Mouse (Mus musculus) heart, postnatal 36 days (tissue): ENCODE data around the gene Lin7a. TPM values are rescaled to one million over a fixed set of nuclear protein-coding genes. Genes with fewer than 3 reads are reported as not detected.

Source experiments
- DNase-seq, 2 experiments: peaks; one replicate each; pipeline ENCODE4 v3.0.0; 2021 to 2022
- intact Hi-C: fragments of 180-260 bp; cut with DNase I; formaldehyde crosslinking; loops from one replicate; pipeline ENCODE4 v1.15.1; 2025
- total RNA-seq, 2 experiments: library from RNA; stranded (reverse); gene quantifications; 2 replicates each; pipeline ENCODE4 v1.2.3; 2021

Gene Lin7a
- total RNA-seq = 1 to 10 TPM; 1.2 to 2.1 TPM

DNA sequence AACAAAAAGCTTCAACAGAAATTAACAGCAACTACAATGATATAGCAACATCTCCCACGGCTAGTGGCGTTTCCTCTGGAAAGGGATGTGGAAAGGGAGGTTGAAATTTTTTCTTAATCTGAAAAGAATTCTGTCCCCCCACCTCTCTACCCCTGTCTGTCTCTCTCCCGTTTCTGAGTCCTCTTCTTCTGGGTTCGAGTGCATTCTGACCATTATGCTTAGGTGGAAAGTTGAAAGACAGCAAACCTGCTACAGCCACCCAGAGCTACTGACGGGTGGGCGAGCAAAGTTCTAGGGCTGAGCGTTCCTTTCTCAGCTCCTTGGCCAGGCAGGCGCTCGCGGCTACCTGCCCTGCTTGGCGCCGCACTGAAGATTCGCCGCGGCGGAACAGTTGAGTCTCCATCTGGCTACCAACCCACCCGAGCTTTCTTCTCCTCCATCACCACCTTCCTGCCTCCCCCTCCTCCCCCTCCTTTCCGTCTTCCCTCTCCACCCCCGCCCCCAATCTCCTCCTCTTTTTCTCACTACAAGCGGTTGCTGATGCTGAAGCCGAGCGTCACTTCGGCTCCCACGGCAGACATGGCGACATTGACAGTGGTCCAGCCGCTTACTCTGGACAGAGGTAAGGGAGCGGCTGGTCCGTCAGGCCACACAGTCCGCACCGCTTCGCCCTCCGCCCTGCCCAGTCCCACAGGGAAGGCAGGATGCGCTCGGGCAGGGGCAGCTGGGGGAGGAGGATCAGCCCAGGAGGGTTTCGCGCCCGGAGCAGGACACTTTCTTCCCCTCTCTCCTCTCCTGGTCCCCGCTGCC lies at the start of gene Lin7a:
Gene Lin7a (plus strand): TSS at position 366 of the 810 bp plus-strand sequence.
- DNase-seq = peak in 1 of 2 experiments; percentile 6
- intact Hi-C loops = loop anchor here (1.0 to 10.0 kb wide), 3 partner anchors 68 to 337 kb away; no protein-coding TSS in a partner anchor

DNA sequence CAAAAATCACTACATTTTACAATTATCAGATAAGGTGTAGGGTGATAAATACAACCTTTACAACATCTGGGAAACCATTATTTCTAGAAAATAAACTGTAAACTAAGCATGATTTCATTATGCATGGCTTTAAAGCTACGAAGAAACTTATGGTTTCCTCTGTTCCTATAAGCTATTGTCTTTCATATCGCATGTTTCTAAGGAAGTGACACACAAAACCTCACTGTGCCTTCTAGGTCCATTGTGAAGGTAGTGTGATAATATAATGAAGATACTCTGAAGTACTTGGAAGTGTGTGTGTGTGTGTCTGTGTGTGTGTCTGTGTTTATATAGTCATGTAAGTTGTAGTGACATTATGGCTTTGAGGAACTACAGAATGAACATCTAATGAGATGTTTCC lies 49.8 kb upstream of the Lin7a start:
- intact Hi-C loops = no loop called here
- DNase-seq = no peak

DNA sequence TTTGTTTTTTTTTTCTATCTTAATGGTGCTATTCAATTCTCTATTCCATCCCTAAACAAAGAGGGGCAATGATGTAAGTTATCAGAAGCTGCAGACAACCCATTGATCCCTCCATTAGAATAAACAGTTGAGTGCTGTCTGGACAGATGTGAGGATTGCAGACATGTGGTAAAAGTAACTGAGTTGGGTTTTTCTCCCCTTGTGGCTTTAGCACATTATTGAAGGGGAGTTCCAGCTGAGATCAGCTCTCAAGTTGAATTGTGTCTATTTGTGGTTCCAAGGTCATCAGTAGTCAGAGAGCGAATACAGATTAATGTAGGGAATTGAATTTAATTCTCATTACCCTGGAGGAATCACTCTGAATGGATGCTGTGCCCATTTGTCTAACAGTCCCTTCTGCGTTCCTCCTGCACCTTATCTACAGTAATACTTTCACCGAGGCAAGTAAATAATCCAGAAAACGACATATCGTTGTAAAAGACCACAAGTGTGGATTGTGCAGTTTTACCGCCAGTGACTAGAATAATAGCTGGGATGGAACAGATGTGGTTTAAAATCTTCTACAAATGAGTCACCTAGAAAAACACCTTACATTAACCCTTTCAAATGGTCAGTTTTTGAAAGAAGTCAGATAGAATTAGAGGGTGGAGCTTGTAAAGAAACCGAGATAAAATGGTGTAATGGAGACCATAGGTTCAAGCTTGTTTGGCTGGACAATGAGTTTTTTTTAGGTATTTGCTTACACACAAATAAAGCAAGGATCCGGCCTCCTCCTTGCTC lies 48.9 kb upstream of the Lin7a start:
- DNase-seq = no peak
- intact Hi-C loops = no loop called here

DNA sequence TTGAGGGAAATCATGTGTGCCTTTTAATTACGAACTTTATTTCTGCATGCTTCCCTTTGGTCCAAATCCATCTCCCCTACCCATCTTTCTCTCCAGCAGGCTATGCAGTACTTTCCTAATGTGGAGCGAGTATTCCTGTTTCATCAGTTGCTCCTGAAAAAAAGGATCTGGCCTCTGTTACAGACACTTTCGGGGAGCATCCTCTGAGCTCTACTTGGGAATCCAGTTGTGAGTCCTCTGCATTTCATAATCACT lies 48.4 kb upstream of the Lin7a start:
- DNase-seq = no peak
- intact Hi-C loops = no loop called here

DNA sequence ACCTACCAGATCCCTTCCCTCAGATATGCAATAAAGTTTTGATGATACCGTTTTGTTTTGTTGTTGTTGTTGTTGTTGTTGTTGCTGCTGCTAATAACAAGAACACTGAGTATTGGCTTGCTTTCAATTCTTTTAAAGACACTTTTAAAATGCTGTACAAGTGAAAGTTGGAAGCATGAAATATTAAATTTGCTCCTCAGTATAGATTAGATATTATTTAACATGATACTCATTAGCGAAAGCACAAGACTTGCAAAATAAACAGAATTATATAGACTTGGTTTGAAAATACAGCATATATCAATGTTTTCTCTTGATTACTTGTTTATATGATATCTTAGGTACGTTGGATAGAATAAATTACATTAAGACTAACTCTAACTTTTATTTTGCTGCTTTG lies 47.7 kb upstream of the Lin7a start:
- intact Hi-C loops = no loop called here

DNA sequence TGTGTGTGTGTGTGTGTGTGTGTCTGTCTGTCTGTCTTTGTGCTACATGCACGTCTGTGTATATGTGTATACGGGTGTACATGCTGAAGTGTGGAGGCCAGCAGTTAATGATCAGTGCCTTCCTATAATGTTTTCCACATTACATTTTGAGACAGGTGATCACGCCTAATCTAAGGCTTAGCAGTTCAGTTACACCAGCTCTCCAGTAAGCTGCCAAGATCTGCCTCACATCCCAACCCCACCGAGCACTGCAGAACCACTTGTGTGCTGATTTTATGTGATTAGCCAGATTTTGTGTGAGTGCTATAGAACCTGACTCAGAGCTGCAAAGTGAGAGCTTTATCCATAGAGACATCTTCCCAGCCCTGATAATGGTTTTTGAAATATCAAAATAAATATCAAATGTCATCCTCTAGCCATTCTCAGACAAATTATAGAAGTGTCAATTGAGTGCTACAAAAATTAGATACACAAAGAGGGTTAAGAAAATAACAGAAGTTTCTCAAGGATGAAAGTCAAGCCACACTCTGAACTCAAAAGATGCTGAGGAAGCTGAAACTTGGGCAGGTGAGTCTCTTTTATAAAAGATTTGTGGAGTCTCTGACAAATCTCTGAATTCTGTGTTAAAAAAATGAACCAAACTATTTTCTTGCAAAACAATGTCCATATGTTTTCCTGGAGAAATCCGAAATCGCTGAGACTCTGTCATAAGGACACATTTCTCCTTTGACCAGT lies 46.7 kb upstream of the Lin7a start:
- no peak for DNase-seq
- intact Hi-C loops = no loop called here

More for the DNA sequence above, 47.7 kb upstream of the Lin7a start:
- DNase-seq = no peak

DNA sequence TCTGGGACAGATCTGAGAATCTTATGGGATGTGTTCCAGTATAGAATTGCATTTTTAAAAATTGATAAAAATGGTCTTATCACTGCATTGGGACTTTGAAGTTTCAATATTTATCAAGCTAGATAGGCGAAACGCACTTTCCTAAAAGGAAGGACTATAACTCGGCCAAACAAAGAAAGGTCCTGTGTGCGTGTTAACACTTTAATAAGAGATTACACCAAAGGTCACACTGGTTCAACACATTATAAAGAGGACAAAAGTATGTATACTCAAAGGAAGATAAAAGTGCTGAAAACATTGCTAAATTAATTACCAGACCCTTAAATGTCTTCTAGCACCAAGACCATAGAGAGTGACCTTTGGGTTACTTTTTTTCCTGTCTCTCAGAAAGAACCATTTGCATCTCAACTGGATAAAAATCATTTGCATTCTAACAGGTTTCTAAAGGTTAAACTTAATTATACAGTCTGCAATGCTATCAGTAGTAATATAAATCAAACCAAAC lies 46.1 kb upstream of the Lin7a start:
- intact Hi-C loops = no loop called here
- DNase-seq = no peak

DNA sequence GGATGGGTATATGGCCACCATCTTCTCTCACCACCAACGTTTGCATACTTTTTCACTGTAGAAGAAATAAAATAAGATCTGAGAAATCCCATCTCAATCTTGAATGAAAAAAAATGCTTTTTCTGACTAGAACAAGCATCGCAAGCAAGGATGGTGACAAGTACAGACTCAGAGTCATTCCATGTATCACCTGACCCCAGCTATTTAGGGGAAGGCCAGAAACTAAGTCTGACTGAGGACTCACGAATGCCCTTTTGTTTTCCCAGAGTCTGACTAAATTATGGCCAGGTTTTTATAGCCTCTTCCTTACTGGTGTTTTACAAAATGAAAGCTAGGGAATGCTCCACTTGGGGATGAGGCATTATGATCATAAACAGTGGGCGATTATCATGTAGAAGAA lies 45.6 kb upstream of the Lin7a start:
- no peak for DNase-seq
- intact Hi-C loops = no loop called here

DNA sequence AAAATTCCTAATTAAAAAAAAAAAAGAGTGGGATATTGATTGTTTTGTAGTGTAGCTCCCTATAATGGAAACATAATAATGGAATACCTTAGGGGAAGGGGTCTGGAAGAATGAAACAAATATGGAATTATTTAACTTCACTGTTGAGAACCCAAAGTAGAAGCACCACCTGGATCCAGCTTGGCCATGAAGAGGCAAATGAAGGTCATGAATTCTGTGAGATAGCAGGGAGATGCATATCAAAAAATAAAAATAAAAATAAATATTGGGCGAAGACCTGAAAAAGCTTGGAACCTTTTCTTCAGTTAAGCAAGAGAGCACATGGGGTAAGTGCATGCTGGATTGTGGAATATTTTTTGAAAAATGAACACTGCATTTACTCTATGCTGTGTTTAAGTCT lies 43.6 kb upstream of the Lin7a start:
- intact Hi-C loops = no loop called here
- DNase-seq = no peak

DNA sequence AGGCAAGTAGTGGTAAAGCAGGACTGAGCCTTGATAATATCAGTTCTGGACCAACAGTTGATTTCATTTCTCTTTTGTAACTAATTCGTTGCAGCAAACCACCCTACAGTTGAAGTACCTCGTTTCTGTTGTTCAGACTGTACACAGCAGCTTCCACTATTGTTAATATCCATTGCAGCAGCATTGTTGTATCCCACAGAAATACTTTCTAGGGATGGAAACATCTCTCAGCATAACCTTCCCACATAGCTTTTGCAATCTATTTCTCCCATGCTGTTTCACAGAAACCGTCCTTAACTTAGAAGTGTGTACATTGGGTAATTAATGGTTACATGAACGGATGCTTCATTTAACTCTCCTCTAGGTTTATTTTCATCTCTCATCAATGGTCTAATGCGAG lies 42.7 kb upstream of the Lin7a start:
- no peak for DNase-seq
- intact Hi-C loops = no loop called here

DNA sequence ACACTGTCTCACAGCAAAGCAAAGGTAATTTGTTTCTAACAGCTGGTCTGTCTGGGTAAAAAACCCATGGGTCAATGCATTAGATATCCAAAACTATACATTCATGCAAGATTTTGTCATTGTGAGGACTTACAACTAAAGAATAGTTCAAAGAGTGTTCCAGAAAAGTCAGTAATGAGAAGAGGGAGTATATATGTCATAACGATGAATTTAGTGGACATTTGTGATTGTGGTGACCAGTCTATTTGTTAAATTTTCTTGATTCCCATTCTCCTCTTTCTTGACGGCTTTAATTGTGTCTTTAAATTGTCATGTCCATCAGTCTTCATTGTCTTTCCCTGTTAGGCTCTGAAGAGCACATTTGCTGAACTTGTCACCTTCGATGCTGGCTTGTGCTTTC lies 42.1 kb upstream of the Lin7a start:
- no peak for DNase-seq
- intact Hi-C loops = no loop called here

DNA sequence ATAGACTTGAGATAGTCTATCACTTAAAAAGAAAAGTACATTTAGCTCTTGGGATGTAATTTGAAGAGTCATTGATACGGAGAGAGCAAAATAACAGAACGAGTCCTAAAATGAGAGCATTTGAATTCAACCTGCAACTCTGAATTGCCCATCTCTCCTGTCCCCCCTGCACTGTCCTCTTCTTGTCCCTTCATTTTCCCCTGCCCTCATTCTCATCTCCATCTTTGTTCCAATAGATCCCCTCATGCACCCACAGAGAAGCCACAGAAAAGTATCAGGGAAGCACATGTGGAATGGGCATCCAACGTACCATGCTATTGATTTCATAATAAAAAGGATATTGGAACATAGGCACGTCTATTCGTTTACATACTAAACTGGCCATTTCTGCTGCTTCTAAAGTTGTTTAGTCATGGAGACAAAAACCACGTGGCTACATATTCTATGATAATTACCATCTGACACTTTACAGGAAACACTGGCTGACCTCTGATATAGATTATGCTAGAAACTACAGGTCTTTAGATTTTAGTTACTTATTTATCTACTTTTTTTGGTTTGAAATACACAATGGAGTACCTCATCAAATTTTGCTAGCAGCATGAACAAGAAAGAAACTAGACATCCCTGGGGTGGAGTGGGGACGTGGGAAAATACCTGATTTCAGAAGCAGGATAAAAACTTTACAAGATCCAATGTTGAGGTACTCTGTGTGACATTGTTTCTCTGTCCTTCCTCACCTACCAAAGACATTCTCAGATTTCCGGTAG lies 41.2 kb upstream of the Lin7a start:
- DNase-seq = no peak
- intact Hi-C loops = no loop called here

DNA sequence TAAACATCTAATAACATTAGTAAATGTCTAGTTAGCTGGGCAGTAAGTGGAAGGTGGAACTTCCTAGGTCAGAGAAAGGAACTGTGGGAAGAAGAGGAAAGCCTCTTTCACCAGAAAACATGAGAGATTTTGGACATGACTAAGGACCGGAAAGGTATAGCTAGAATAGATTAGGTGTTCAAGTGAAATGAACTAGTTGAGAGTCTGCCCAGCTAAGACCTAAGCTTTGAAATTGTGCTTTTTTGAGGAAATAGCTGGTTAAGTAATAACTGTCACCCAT lies 40.7 kb upstream of the Lin7a start:
- intact Hi-C loops = no loop called here

DNA sequence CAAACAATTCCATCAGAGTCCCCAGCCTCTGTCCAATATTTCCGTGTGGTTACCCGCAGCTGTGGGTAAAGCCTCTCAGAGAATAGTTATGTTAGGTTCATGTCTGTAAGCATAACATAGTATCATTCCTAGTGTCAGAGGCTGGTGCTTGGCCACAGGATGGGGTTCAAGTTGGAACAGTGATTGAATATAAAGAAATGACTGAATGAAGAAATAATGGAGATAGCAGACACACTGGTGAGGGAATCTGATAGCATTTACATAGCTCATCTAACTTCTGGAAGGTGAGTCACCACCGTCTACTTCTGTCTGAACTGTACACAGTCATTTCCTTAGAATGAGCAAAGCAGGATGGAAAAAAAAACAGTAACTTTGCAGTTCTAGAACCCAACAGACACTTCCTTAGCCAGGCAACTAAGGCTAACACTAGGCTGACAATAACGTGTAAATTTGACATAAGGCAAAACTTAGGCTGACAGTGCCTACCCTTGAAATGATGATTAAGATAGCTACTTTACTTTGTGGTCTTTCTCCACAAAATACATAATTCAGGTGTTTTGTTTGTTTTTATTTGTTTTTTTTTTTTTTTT lies 40.0 kb upstream of the Lin7a start:
- intact Hi-C loops = no loop called here
- no peak for DNase-seq

More for the DNA sequence above, 40.7 kb upstream of the Lin7a start:
- DNase-seq = no peak

DNA sequence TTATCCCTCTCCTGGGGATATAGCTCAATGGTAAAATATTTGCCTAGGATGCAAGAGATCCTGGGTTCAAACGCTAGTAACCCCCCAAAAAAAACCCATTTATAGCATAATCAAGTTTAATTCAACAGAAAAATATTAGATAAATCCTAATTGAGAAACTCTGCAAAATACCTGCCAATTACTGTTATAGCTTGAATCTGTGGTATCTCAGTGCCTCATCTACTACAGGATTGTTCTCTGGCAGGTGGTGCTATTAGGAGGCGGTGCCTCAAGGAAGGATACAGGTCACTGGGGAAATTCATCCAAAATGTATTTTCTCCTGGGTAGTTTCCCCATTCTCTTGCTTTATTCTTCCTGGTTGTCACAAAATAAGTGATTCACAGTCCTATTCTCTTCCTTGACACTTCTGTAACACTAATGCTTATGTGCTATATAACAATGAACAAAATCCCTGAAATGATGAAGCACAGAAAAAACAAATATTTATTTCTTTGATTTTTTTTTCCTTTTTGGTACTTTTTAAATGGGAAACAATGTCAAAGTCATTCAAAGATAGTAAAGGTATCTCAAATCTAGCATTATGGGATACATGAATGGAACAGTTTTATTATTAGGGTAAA lies 38.9 kb upstream of the Lin7a start:
- intact Hi-C loops = no loop called here
- DNase-seq = no peak

DNA sequence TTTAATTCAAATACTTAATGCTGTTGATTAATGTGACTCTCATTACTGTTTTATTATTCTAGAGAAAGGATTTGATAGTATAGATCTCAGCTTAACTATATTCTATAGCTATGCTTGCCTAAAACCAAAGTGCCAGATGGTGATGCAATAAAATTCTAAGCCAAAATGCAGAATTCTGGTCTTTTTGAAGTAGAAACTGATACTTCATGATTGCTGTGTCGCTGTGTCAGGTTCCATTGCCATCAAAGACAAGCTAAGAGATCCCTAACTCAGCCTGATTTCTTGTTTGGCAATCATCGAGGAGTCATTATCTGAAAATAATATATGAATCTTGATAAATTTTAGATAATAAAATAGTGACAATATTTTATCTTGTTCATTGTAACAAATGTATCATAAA lies 38.3 kb upstream of the Lin7a start:
- no peak for DNase-seq
- intact Hi-C loops = no loop called here

DNA sequence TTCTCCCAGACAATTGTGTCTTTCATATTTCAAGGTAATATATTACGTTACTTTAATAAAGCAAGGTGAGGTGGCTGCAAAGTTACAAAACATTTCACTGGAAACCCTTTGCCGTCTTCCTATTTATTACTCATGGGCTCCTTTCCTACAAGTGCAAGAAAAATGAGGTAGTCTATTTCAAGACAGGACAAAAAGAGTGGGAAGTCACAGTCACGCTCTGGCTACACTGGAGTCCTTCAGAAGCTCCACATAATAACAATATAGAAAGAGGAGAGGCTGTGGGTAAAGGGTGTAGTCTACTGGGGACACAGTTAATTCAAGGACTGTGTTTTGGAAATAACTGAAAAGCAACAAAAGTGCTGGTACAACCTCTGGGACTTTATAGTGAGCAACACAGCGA lies 37.7 kb upstream of the Lin7a start:
- DNase-seq = no peak
- intact Hi-C loops = no loop called here

DNA sequence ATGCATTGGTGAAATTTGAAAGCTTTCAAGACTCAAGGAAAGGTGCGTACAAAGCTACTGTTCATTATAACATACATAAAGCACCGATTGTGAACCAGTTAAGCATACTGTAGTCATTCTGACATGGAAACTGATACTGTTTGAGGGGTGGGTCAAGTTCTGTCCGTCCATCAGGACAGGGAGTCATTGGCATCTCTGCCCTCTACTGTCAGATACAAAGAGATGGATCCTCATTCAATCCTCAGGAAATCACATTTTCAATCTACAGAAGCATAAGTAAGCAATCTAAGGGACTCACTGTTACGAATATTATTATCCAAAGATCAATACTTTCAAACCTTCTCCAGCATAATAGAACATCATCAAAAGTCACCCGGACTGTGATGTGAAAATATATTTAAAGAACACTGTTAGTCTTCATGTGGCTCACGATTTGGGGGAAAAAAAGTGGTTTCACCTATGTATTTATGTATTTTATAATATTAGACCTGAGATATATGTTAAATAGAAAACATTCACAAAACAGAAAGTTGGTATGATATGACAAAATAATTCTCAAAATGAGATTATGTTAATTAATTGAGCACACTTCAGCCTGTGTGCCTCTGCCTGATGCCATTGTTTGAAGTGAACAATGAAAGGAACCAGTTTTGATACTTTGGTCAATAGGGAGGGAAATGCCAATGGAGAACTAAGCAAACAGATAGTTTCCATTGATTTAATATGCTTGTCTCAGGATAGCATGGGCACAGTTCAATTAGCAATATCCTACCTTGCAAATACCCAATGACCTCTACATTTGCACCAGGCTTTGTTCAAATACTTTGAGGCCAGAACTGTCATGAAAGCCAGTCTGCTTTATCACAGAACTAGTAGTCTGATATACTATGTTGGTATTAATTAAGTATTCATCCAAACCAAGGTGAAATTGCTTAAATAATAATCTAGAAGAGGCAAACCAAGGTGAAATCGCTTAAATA lies 36.8 kb upstream of the Lin7a start:
- DNase-seq = no peak
- intact Hi-C loops = no loop called here

DNA sequence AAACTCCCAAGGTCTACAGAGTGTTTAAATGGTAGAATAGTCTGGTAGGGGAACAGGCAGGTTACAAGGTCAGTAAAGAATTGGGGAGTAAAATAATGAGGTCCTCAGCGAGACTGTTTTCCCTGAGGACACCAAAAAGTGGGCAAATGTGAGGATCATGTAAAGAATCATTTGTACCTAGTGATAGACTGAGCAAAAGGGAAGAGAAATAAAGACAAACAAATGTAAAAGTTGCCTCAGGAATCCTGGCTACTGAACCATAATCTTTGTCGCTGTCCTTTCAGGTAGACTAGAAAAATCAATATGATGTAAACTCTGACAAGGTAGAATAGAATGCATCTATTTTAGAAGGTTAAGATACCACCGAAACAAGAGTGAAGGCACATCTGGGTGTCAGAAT lies 36.0 kb upstream of the Lin7a start:
- intact Hi-C loops = no loop called here
- no peak for DNase-seq
